Mouse (Mus musculus) forebrain, embryonic 15.5 days (tissue): ENCODE results near the gene Hyal2. TPM values are rescaled to one million over a fixed set of nuclear protein-coding genes. Genes with fewer than 3 reads are reported as not detected.
A peak's percentile ranks its signal among the peaks of the same experiment; 100 is the strongest.

ENCODE experiments used
- ATAC-seq: fragments of 200-750 bp; cut with Nextera tagmentation; replicated peaks from 2 replicates; pipeline ENCODE4 v1.8.0; 2017; ENCODE audit warnings: mild to moderate bottlenecking, moderate TSS enrichment, moderate library complexity
- H3K27ac ChIP-seq: fragments of 300-500 bp; sonication (generic); replicated peaks from 2 replicates; pipeline ENCODE4 v1.5.1; 2015; ENCODE audit warnings: mild to moderate bottlenecking, inconsistent platforms
- H3K27me3 ChIP-seq: fragments of 300-500 bp; sonication (generic); 2 replicates; pipeline ENCODE4 v1.6.1; 2015; ENCODE audit warnings: inconsistent platforms
- H3K36me3 ChIP-seq: fragments of 300-500 bp; sonication (generic); 2 replicates; pipeline ENCODE4 v1.6.1; 2015; ENCODE audit warnings: mild to moderate bottlenecking, inconsistent platforms
- H3K4me1 ChIP-seq: fragments of 300-500 bp; sonication (generic); 2 replicates; pipeline ENCODE4 v1.6.1; 2015; ENCODE audit warnings: inconsistent platforms
- H3K4me2 ChIP-seq: fragments of 300-500 bp; sonication (generic); replicated peaks from 2 replicates; pipeline ENCODE4 v1.6.1; 2015; ENCODE audit warnings: mild to moderate bottlenecking, inconsistent platforms
- H3K4me3 ChIP-seq: fragments of 300-500 bp; sonication (generic); 2 replicates; pipeline ENCODE4 v1.5.1; 2015; ENCODE audit warnings: mild to moderate bottlenecking, inconsistent platforms
- H3K9ac ChIP-seq: fragments of 300-500 bp; sonication (generic); replicated peaks from 2 replicates; pipeline ENCODE4 v1.6.1; 2015; ENCODE audit warnings: mild to moderate bottlenecking, inconsistent platforms
- H3K9me3 ChIP-seq: fragments of 300-500 bp; sonication (generic); 2 replicates; pipeline ENCODE4 v1.6.1; 2016; ENCODE audit warnings: inconsistent platforms
- WGBS: fragments of 180-500 bp; shearing (Covaris S2); methylation state at CpG from one replicate; pipeline ENCODE4 v1.1.7; 2015; ENCODE audit warnings: mixed read lengths; 5-methylcytosine and 5-hydroxymethylcytosine counted together
- polyA plus RNA-seq: library from polyadenylated mRNA; unstranded; fragments of >200 nt; fragmentation: Nextera tagmentation; extraction: Ambion mirVana; gene quantifications from 2 replicates; pipeline ENCODE4 v1.2.1, GENCODE M21; 2015

Hyal2 gene
- polyA plus RNA-seq: 75.3 and 76.2 TPM in 2 replicates

GRCm38 (mm10) chr9:107567702-107568319, at the start of gene Hyal2:
Gene Hyal2, plus strand, starts transcription at chr9:107567945.
- Histone ChIP-seq H3K27me3 (no peaks in the 10 kb centered on the region), H3K36me3 (peaks cover 39% of the 10 kb centered on the region), H3K4me1 (peaks cover 58% of the 10 kb centered on the region), H3K27ac (peak within 1 kb of the TSS; percentile 92), H3K9ac (peak within 1 kb of the TSS; percentile 75), H3K9me3 (no peaks in the 10 kb centered on the region), H3K4me3 (peak within 1 kb of the TSS; percentile 83), H3K4me2 (peak within 1 kb of the TSS; percentile 82)
- 5% methylated on average over 18 of the region's 18 CpGs for WGBS
- ATAC-seq: no peak

- H3K4me3 ChIP-seq: no peak overlapping the region
- H3K9me3 ChIP-seq: no peaks in the 10 kb centered on the region
- H3K9ac ChIP-seq: no peak overlapping the region
- no peaks in the 10 kb centered on the region for H3K36me3 ChIP-seq
- no peak for ATAC-seq
- peaks cover 4% of the 10 kb centered on the region; the same call in 1 of the 2 replicates for H3K27me3 ChIP-seq
- 38% methylated on average over 6 of the region's 6 CpGs for WGBS
- peaks cover 5% of the 10 kb centered on the region for H3K4me1 ChIP-seq
- H3K4me2 ChIP-seq: no peak overlapping the region
- H3K27ac ChIP-seq: no peak overlapping the region
Measured at GRCm38 (mm10) chr9:107520331-107520730, 47.4 kb upstream of the Hyal2 start.

DNA sequence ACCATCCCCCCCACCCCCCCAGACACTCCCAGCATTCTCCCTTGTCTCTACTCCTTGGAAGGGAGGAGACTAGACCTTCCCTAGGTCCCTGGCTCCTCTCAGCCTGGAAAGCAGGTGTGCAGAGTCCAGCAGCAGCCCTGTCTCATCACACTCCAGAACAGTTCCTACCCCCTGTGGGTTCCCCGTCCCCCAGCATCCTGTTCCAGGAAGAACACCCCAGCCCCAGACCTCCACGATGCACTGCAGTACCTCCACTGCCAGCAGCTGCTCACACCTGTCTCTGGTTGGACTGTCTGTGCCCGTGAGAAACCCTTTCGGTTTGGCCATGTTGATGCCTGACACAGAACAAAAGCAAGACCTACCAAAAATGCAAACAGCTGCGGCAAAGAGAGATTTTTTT, 46.6 kb upstream of the Hyal2 start:
- Histone ChIP-seq H3K4me1 (peaks cover 5% of the 10 kb centered on the region), H3K36me3 (no peaks in the 10 kb centered on the region), H3K27ac (no peak overlapping the region), H3K4me3 (no peak overlapping the region), H3K9me3 (no peaks in the 10 kb centered on the region), H3K9ac (no peak overlapping the region), H3K4me2 (no peak overlapping the region), H3K27me3 (peaks cover 13% of the 10 kb centered on the region; the same call in 1 of the 2 replicates)
- no peak for ATAC-seq
- WGBS: 56% methylated on average over 5 of the region's 5 CpGs

DNA sequence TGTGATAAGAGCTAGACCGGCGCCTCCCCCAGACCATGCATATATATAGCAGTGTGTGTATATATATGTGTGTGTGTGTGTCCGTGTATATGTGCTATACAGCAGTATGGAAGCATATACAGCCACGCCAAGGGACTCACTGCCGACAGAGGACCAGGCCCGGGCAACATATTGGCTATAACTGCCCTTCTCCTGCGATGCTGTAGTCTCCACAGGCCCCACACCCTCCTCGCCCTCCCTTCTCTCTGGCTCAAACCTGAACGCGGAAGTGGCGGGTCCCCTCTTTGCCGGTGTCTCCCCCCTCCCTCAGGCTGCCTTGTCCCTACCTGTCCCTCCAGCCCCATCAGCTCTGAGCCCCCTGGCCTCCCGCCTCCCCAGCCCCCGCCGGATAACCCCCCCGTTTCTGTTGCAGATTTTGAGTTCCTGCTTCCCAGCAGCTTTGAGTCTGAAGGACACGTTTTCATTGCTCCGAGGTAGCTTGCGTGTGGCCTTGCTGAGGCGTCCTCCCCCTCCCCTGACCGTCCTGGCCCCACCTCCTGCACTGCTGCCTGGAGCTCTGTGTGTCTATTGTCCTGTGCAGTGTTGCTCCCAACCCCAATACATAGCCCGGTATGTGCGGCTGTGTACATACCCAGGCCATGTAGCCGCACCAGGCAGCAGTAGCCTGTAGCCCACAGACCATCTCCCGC, 45.9 kb upstream of the Hyal2 start:
- WGBS: 22% methylated on average over 25 of the region's 25 CpGs
- peaks cover 19% of the 10 kb centered on the region; the same call in 1 of the 2 replicates for H3K27me3 ChIP-seq
- no peak overlapping the region for H3K4me3 ChIP-seq
- H3K4me1 ChIP-seq: peaks cover 11% of the 10 kb centered on the region
- 0 out of 2 replicates have a peak overlapping the region, but pooled peaks have one; percentile 3 for H3K9ac ChIP-seq
- H3K27ac ChIP-seq: no peak overlapping the region
- no peaks in the 10 kb centered on the region for H3K36me3 ChIP-seq
- H3K9me3 ChIP-seq: no peaks in the 10 kb centered on the region
- H3K4me2 ChIP-seq: 0 out of 2 replicates have a peak overlapping the region, but pooled peaks have one; percentile 4
- ATAC-seq: peak; percentile 27; the same call in 1 of the 2 replicates

DNA sequence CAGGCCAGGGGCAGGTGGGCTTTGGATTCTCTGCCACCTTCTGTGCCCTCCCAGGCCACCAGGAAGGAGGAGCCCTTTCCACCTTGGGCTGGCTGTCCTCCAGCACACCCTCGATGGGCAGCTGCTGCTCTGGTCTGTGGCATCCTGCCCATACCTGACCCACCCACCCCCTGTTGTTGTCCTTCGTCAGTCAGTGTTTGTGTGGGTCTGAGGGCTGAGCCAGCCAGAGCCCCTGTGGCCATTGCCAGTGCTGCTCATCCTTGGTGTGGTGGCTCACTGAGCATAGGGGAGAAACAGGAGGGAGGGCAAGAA, 45.4 kb upstream of the Hyal2 start:
- Histone ChIP-seq H3K36me3 (no peaks in the 10 kb centered on the region), H3K27ac (no peak overlapping the region), H3K9me3 (no peaks in the 10 kb centered on the region), H3K27me3 (peaks cover 23% of the 10 kb centered on the region; the same call in 1 of the 2 replicates), H3K9ac (0 out of 2 replicates have a peak overlapping the region, but pooled peaks have one; percentile 3), H3K4me1 (peaks cover 15% of the 10 kb centered on the region), H3K4me2 (no peak overlapping the region), H3K4me3 (no peak overlapping the region)
- no peak for ATAC-seq
- 20% methylated on average over 2 of the region's 2 CpGs for WGBS

DNA sequence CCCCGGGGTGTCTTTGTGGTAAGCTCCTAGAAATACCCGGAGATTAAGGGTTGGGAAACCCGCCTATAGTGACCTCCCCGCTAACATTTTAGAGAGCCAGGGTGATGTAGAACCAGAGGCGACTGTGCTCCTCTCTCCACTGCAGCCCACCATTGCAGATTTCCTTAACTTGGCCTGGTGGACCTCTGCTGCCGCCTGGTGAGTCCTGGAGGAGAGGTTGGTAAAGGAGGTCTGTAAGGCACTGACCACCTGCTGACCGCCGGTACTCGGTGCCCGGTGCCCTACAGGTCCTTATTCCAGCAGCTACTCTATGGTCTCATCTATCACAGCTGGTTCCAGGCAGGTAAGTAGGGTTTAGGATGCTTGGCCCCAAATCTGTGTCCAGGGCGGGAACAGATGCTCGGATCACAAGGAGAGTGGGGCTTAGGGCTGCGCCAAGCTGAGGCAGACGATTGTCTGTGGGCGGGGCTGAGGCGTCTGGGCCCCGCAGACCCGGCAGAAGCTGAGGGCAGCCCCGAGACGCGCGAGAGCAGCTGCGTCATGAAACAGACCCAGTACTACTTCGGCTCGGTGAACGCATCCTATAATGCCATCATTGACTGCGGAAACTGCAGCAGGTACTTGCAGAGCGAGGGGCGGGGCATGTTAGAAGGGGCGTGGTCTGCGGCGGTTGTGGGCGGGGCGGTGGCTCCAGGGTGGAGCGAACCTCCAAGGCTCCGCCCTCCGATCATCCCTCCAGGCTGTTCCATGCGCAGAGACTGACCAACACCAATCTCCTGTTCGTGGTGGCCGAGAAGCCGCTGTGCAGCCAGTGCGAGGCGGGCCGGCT, 41.3 kb upstream of the Hyal2 start:
- no peaks in the 10 kb centered on the region for H3K9me3 ChIP-seq
- no peaks in the 10 kb centered on the region for H3K36me3 ChIP-seq
- H3K27ac ChIP-seq: no peak overlapping the region
- peak overlapping the region; percentile 25 for H3K4me3 ChIP-seq
- H3K4me2 ChIP-seq: peak overlapping the region; percentile 31
- ATAC-seq: peak; percentile 54
- peaks cover 15% of the 10 kb centered on the region for H3K4me1 ChIP-seq
- 5% methylated on average over 44 of the region's 44 CpGs for WGBS
- peaks cover 25% of the 10 kb centered on the region; the same call in 1 of the 2 replicates for H3K27me3 ChIP-seq
- H3K9ac ChIP-seq: no peak overlapping the region

DNA sequence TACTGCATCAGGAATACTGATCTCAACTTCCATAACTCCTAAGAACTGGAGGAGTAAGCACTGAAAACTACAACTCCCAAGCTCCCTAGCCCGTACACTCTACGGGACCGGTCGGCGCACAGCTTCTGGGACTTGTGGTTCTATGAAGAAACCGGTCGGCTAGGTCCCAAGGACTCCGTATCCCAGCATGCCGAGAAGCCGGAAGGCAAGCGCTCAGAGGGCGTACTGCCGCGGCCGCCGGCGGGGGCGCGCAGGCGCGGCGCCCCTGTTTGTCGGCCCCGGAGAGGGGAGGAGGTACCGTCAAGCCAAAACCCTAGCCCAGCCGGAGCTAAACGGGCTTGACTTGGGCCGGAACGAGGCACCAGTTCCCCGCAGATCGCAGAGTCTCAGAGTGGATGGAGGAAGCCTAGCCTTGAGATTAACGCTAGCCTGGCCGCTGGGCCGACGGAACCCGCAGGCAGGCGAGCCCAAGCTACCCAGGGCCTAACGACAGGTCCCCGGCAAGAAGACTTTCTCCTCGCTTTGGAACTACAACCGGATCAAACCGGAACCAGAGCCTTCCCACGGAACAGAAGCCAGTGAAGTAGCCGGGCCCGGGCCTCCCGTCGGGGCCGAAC, 33.8 kb upstream of the Hyal2 start, which contains the start of gene Tmem115:
Gene Tmem115, plus strand, starts transcription at position 155 of the 617 bp plus-strand sequence.
- Histone ChIP-seq H3K27me3 (no peaks in the 10 kb centered on the region), H3K9ac (peak within 1 kb of the TSS; percentile 81), H3K36me3 (peaks cover 15% of the 10 kb centered on the region), H3K4me1 (peaks cover 34% of the 10 kb centered on the region), H3K27ac (peak within 1 kb of the TSS; percentile 67), H3K9me3 (no peaks in the 10 kb centered on the region), H3K4me2 (peak within 1 kb of the TSS; percentile 97), H3K4me3 (peak within 1 kb of the TSS; percentile 65)
- ATAC-seq: peak; percentile 99
- WGBS: under 1% methylated on average over 48 of the region's 48 CpGs

DNA sequence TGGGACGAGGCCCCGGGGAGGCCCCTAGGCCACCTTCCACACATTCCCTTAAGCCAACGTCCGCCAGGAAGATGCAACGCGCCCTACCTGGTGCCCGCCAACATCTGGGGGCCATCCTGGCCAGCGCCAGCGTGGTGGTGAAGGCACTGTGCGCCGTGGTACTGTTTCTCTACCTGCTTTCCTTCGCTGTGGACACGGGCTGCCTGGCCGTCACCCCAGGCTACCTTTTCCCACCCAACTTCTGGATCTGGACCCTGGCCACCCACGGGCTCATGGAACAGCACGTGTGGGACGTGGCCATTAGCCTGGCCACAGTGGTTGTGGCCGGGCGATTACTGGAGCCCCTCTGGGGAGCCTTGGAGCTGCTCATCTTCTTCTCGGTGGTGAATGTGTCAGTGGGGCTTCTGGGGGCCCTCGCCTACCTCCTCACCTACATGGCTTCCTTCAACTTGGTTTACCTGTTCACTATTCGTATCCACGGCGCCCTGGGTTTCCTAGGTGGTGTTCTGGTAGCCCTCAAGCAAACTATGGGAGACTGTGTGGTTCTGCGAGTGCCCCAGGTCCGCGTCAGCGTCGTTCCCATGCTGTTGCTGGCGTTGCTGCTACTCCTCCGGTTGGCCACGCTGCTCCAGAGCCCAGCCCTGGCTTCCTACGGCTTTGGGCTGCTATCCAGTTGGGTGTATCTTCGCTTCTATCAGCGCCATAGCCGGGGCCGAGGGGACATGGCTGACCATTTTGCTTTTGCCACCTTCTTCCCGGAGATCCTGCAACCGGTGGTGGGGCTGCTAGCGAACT, 33.1 kb upstream of the Hyal2 start:
- no peak for ATAC-seq
- Histone ChIP-seq H3K9ac (peak overlapping the region; percentile 81), H3K27me3 (no peaks in the 10 kb centered on the region), H3K4me2 (peak overlapping the region; percentile 97), H3K27ac (peak overlapping the region; percentile 67), H3K9me3 (no peaks in the 10 kb centered on the region), H3K4me3 (peak overlapping the region; percentile 65), H3K36me3 (peaks cover 22% of the 10 kb centered on the region), H3K4me1 (peaks cover 34% of the 10 kb centered on the region)
- WGBS: under 1% methylated on average over 40 of the region's 40 CpGs

GRCm38 (mm10) chr9:107538231-107538630, 29.5 kb upstream of the Hyal2 start:
- ATAC-seq: no peak
- Histone ChIP-seq H3K27me3 (no peaks in the 10 kb centered on the region), H3K4me3 (no peak overlapping the region), H3K9ac (no peak overlapping the region), H3K9me3 (no peaks in the 10 kb centered on the region), H3K4me1 (peaks cover 53% of the 10 kb centered on the region), H3K4me2 (no peak overlapping the region), H3K27ac (no peak overlapping the region), H3K36me3 (peaks cover 29% of the 10 kb centered on the region)
- WGBS: 79% methylated on average over 7 of the region's 7 CpGs

DNA sequence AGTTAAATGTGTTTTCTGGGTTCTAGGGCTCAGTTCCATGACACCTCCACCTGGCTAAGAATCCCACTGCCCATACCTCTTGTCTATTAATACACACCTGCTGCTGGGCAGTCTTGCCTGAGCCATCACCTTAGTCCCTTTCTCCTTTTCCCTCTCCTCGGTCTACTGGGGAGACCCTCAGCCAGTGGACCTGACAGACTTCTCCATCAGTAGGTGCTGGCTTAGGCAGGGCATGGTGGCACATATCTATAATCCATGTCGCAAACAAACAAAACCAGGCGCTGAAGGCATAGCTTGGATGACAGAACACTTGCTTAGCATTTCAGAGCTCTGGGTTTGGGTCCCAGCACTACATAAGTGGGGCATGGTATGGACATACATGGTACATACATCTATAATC, 29.0 kb upstream of the Hyal2 start:
- peaks cover 53% of the 10 kb centered on the region for H3K4me1 ChIP-seq
- H3K36me3 ChIP-seq: peaks cover 32% of the 10 kb centered on the region
- WGBS: 94% methylated on average over 3 of the region's 3 CpGs
- H3K9me3 ChIP-seq: no peaks in the 10 kb centered on the region
- no peak overlapping the region for H3K4me2 ChIP-seq
- no peak overlapping the region for H3K27ac ChIP-seq
- H3K4me3 ChIP-seq: no peak overlapping the region
- ATAC-seq: no peak
- no peak overlapping the region for H3K9ac ChIP-seq
- H3K27me3 ChIP-seq: no peaks in the 10 kb centered on the region

DNA sequence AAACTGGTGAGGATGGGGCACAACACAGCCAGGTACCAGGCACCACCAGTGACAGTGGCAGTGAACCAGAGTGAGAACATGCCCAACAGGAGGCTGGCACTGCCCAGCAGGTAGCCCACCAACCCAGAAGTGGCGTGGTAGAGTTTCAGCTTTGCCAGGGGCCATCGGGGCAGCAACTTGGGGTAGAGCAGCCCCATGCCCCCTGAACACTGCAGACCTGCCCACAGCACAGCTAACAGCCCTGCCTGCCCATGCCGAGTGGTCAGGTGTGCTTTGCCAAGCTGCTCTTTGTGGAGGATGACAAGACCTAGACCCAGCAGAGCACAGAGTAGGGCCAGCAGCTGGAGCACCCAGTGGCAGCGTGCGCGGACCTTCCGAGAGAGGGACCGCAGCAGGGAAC, 27.8 kb upstream of the Hyal2 start:
- Histone ChIP-seq H3K27me3 (no peaks in the 10 kb centered on the region), H3K36me3 (peaks cover 44% of the 10 kb centered on the region), H3K4me2 (no peak overlapping the region), H3K9me3 (no peaks in the 10 kb centered on the region), H3K9ac (no peak overlapping the region), H3K27ac (no peak overlapping the region), H3K4me3 (no peak overlapping the region), H3K4me1 (peaks cover 50% of the 10 kb centered on the region)
- WGBS: 93% methylated on average over 8 of the region's 8 CpGs
- ATAC-seq: no peak
